Mouse (Mus musculus) CH12.LX (cell line): ENCODE measurements around the gene Wnt6.

ENCODE experiments used
- BHLHE40 ChIP-seq: IDR thresholded peaks from 2 replicates; pipeline ENCODE4 v1.6.1; 2011; ENCODE audit warnings: mild to moderate bottlenecking, low read depth, low read length, improper control_type of control experiment
- CTCF ChIP-seq, 2 experiments: IDR thresholded peaks in 1 of 2; conservative IDR thresholded peaks in 1 of 2; 2 replicates each; pipeline ENCODE4 v1.5.1; 2011 to 2012; ENCODE audit warnings: low read depth in 2 of 2, low read length in 2 of 2, improper control_type of control experiment in 1 of 2, inconsistent platforms in 1 of 2, mild to moderate bottlenecking in 1 of 2, moderate library complexity in 1 of 2
- SIN3A ChIP-seq: IDR thresholded peaks from 2 replicates; pipeline ENCODE4 v1.6.1; 2012; ENCODE audit warnings: low read length, improper control_type of control experiment, inconsistent platforms
- SMC3 ChIP-seq: IDR thresholded peaks from 2 replicates; pipeline ENCODE4 v1.6.1; 2011; ENCODE audit warnings: low read depth, low read length, improper control_type of control experiment
- TBP ChIP-seq: conservative IDR thresholded peaks from 2 replicates; pipeline ENCODE4 v1.6.1; 2011; ENCODE audit warnings: low read depth, low read length, improper control_type of control experiment
- USF1 ChIP-seq: IDR thresholded peaks from 2 replicates; pipeline ENCODE4 v1.6.1; 2014; ENCODE audit warnings: low read depth, mild to moderate bottlenecking, inconsistent platforms, low read length, improper control_type of control experiment
- ZNF384 ChIP-seq: IDR thresholded peaks from 2 replicates; pipeline ENCODE4 v1.6.1; 2012; ENCODE audit warnings: low read depth, low read length, improper control_type of control experiment, inconsistent platforms

DNA sequence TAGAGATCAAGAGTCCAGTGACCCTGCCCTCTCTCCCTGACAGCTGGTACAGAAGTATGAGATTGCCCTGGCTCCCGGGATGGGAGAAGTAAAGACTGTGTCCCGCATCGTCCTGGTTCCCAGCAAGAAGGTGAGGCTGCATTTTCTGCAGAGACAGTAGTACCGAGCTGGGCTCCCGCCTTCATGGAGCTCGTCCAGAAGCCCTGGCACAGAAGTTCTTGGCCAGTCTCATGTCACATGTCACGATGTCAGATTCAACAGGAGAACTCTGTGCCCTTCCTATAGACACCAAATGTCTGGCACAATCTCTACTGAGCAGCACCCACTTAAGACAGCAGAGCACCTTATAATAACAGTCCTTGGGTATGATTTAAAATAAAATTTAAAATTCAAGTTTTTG is 34.2 kb upstream of the Wnt6 start:
- TF ChIP-seq USF1 (no peak), CTCF (conservative IDR thresholded peaks at IDR 0.05 in 1 of 2, IDR thresholded peaks at IDR 0.05 in 1 of 2; ENCODE audit: low read depth in 2 of 2, low read length in 2 of 2) (no peak), SMC3 (no peak), BHLHE40 (no peak), ZNF384 (no peak), SIN3A (no peak), TBP (no peak)
